Mouse (Mus musculus): ENCODE results near the gene Rragd.

- TF ChIP-seq CTCF (IDR thresholded peaks at IDR 0.05; ENCODE audit: insufficient read depth, low read depth, low read length), result no peak
- no peak for TF ChIP-seq POLR2A (IDR thresholded peaks at IDR 0.05; ENCODE audit: insufficient read depth, low read depth, low read length)
These were observed 83.6 kb downstream of the Rragd start for GRCm38 (mm10) chr4:33066223-33066960.

Data from olfactory bulb, adult 2 months (tissue).